Mouse (Mus musculus): ENCODE measurements around the gene Aldh1l1.

DNA sequence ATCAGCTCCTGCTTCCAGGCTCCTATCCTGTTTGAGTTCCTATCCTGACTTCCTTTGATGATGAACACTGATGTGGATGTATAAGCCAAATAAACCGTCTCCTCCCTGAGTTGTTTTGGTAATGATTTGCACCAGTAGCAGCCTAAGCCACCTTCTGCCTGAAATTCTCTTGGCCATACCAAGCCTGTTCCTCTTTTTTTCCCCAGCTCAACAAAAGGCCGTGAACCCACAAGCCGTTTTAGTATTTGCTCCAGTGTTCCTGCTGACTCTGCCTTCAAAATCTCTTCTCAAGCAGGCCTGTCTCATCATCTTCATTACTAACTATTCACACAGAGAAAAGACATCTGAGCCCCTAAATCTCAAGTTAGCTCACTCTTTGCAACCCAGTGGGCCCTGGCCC is 7.9 kb downstream of the Aldh1l1 start:
- no peak for TF ChIP-seq CTCF (IDR thresholded peaks at IDR 0.05; ENCODE audit: extremely low read depth, insufficient read length, insufficient replicate concordance, low read depth, low read length)
- TF ChIP-seq POLR2A (IDR thresholded peaks at IDR 0.05; ENCODE audit: low read depth, low read length) = no peak
